Mouse (Mus musculus): Measurements from ENCODE around the gene Nox3.

Gene Nox3

DNA sequence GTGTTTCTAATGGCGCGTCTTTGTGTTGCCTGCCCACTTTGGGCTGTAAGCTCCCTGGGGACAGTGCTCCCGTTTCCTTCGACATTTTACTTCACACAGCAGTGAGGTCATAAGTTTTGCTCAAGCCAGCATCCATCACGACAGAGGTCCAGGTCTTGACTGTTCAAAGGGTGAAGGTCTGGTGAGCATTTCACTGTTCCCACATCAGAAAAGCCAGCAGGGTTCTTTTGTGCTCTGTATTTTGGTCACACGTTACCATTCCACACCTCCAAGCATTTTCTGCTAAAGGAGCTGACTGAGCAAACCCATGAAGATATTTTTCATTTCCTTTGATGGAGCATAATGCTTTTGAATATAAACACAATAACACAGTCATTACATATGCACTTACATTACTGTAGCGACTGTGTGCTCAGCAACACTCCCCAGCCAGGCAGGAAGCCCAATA, 85.7 kb downstream of the Nox3 start:
- no peak for DNase-seq (ENCODE audit: low spot score in 2 of 2)

DNA sequence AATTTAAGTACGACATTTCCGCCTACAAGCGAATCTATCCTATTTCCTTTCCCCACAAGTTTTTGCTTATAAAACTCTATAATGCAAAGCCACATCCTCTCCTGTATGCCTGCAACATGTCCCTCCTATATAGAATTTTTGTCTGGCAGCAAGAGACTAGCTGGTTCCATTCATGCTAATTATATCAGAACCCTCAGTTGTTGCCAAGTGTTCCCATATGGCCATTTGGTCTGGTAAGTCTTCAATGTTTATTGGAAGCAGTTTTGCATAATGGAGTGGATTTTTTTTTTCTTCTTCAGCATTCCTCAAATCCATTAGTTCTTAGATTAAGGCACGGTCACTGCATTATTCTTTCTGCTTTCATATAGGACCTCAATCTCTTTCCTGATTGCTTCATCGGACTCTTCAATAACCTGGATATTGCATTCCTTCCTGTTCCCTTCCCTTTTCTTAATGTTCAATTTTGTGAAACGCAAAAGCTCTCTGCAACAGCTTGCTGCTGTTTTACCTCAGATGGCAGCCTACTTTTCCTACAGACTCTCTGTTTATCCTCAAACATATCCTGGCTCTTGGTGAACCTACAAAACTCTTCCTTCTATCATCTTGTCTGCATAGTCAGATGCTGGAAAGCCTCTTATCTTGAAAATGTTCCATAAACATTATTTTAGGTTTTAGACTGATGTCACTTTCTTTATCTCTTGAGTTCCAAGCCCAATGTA, 92.9 kb downstream of the Nox3 start:
- no peak for DNase-seq (ENCODE audit: low spot score in 2 of 2)

- no peak for DNase-seq (ENCODE audit: low spot score in 2 of 2)
Measured at GRCm38 (mm10) chr17:3598393-3598792, 97.7 kb downstream of the Nox3 start.

DNA sequence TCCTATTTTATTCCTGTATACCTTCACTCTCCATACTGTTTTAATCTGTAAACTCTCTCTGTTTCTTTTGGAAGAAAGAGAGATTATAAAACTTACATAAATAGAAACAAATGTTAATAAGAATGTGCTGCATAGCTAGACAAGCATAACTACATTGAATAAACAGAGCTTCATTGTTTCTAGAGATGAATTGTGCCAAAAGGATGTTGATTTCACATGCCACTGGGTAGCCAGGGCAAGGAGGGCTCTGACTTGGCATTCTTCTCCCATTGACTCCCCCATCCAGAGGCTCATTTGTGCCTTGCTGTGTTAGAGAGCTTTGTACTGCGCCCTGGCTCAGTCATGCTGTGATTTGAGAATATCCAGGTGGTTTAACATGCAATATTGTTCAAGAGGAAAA, 98.2 kb downstream of the Nox3 start:
- DNase-seq (ENCODE audit: low spot score in 2 of 2) = no peak

DNA sequence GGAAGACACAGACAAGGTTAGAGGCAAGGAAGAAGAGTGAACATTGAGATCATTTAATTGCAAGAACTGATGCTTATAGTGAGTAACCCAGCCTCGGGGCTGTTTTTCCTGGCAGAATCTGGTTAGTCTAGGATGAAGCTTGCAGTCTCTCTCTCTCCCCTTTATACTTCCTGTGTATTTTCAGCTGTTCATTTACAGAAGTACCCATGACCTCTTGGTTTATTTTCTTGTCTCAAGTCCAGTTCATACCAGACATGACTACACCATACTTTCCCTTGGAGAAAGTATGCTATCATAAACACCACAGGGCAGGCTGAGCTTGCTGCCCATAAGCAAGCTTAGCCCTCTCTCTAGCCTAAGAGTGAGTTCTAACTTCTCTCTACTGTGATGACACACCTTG, 98.9 kb downstream of the Nox3 start:
- no peak for DNase-seq (ENCODE audit: low spot score in 2 of 2)
